Mouse (Mus musculus) MEL (cell line): Measurements from ENCODE around the gene Sf3b4. TPM values are rescaled to one million over a fixed set of nuclear protein-coding genes. Genes with fewer than 3 reads are reported as not detected.

Experiments
- DNase-seq: peaks from one replicate; pipeline ENCODE4 v3.0.0; 2011; ENCODE audit warnings: low read depth, low spot score
- H3K27ac ChIP-seq: 2 replicates; pipeline ENCODE4 v1.5.1; 2012; ENCODE audit warnings: low read depth, mild to moderate bottlenecking, control low read depth, low read length, moderate library complexity; ENCODE audit not compliant: control insufficient read depth
- H3K27me3 ChIP-seq, 2 experiments: fragments of 150-350 bp in 1 of 2; sonication (generic) in 1 of 2; 2 replicates each; pipeline ENCODE4 v1.6.1; 2012; ENCODE audit warnings: low read length in 2 of 2, mild to moderate bottlenecking in 2 of 2, improper control_type of control experiment in 1 of 2, moderate library complexity in 1 of 2; ENCODE audit not compliant: insufficient read depth in 2 of 2, control insufficient read depth in 1 of 2
- H3K36me3 ChIP-seq, 2 experiments: 2 replicates each; pipeline ENCODE4 v1.6.1; 2012 to 2014; ENCODE audit warnings: low read length in 2 of 2, improper control_type of control experiment in 1 of 2, inconsistent platforms in 1 of 2, mild to moderate bottlenecking in 1 of 2; ENCODE audit not compliant: insufficient read depth in 2 of 2, control insufficient read depth in 1 of 2
- H3K4me1 ChIP-seq, 2 experiments: fragments of 150-350 bp in 1 of 2; sonication (generic) in 1 of 2; 2 replicates each; pipeline ENCODE4 v1.6.1; 2012; ENCODE audit warnings: low read length in 2 of 2, improper control_type of control experiment in 1 of 2, mild to moderate bottlenecking in 1 of 2; ENCODE audit not compliant: insufficient read depth in 2 of 2, control insufficient read depth in 1 of 2
- H3K4me3 ChIP-seq, 2 experiments: fragments of 150-350 bp in 1 of 2; sonication (generic) in 1 of 2; 2 replicates each; pipeline ENCODE4 v1.5.1; 2012; ENCODE audit warnings: low read depth in 2 of 2, low read length in 2 of 2, mild to moderate bottlenecking in 2 of 2, moderate library complexity in 2 of 2, control low read depth in 1 of 2, improper control_type of control experiment in 1 of 2; ENCODE audit not compliant: control insufficient read depth in 1 of 2, insufficient read depth in 1 of 2
- H3K79me2 ChIP-seq: 2 replicates; pipeline ENCODE4 v1.6.1; 2012; ENCODE audit warnings: mild to moderate bottlenecking, low read length, moderate library complexity; ENCODE audit not compliant: control insufficient read depth, poor library complexity, insufficient read depth
- H3K9ac ChIP-seq: 2 replicates; pipeline ENCODE4 v1.6.1; 2012; ENCODE audit warnings: low read depth, mild to moderate bottlenecking, control low read depth, low read length, moderate library complexity; ENCODE audit not compliant: control insufficient read depth, poor library complexity, severe bottlenecking
- H3K9me3 ChIP-seq: fragments of 150-350 bp; sonication (generic); replicated peaks from 2 replicates; pipeline ENCODE4 v1.6.1; 2012; ENCODE audit warnings: mild to moderate bottlenecking, low read length, improper control_type of control experiment, moderate library complexity; ENCODE audit not compliant: insufficient read depth
- BHLHE40 ChIP-seq: IDR thresholded peaks from 2 replicates; pipeline ENCODE4 v1.6.1; 2012; ENCODE audit warnings: low read depth, mild to moderate bottlenecking, inconsistent platforms, low read length, improper control_type of control experiment, borderline replicate concordance
- CHD1 ChIP-seq: IDR thresholded peaks from 2 replicates; pipeline ENCODE4 v1.6.1; 2012; ENCODE audit warnings: low read depth, mild to moderate bottlenecking, inconsistent platforms, low read length, improper control_type of control experiment
- CHD2 ChIP-seq: IDR thresholded peaks from 2 replicates; pipeline ENCODE4 v1.6.1; 2011; ENCODE audit warnings: low read length, improper control_type of control experiment
- E2F4 ChIP-seq: IDR thresholded peaks from 2 replicates; pipeline ENCODE4 v1.6.1; 2011; ENCODE audit warnings: low read depth, low read length, improper control_type of control experiment, borderline replicate concordance
- ELF1 ChIP-seq: IDR thresholded peaks from 2 replicates; pipeline ENCODE4 v1.6.1; 2014; ENCODE audit warnings: low read depth, mild to moderate bottlenecking, inconsistent platforms, low read length, improper control_type of control experiment, moderate library complexity
- EP300 ChIP-seq, 2 experiments: IDR thresholded peaks; 2 replicates each; pipeline ENCODE4 v1.6.1; 2011; ENCODE audit warnings: improper control_type of control experiment in 2 of 2, low read length in 2 of 2, low read depth in 1 of 2, mild to moderate bottlenecking in 1 of 2
- ETS1 ChIP-seq: IDR thresholded peaks from 2 replicates; pipeline ENCODE4 v1.6.1; 2012; ENCODE audit warnings: low read depth, mild to moderate bottlenecking, inconsistent platforms, low read length, improper control_type of control experiment, moderate library complexity
- GABPA ChIP-seq: IDR thresholded peaks from 2 replicates; pipeline ENCODE4 v1.6.1; 2012; ENCODE audit warnings: low read depth, mild to moderate bottlenecking, inconsistent platforms, low read length, improper control_type of control experiment, moderate library complexity
- GATA1 ChIP-seq: IDR thresholded peaks from 2 replicates; pipeline ENCODE4 v1.6.1; 2011; ENCODE audit warnings: low read depth, low read length, improper control_type of control experiment
- HCFC1 ChIP-seq: IDR thresholded peaks from 2 replicates; pipeline ENCODE4 v1.6.1; 2012; ENCODE audit warnings: low read depth, mild to moderate bottlenecking, inconsistent platforms, low read length, improper control_type of control experiment, moderate library complexity
- JUND ChIP-seq: IDR thresholded peaks from 2 replicates; pipeline ENCODE4 v1.6.1; 2011; ENCODE audit warnings: low read depth, mild to moderate bottlenecking, improper control_type of control experiment, low read length
- KAT2A ChIP-seq: conservative IDR thresholded peaks from 2 replicates; pipeline ENCODE4 v1.6.1; 2012; ENCODE audit warnings: low read depth, low read length, improper control_type of control experiment, inconsistent platforms
- MAFK ChIP-seq: IDR thresholded peaks from 2 replicates; pipeline ENCODE4 v1.6.1; 2011; ENCODE audit warnings: low read depth, mild to moderate bottlenecking, low read length, improper control_type of control experiment, borderline replicate concordance
- MAX ChIP-seq: IDR thresholded peaks from 2 replicates; pipeline ENCODE4 v1.6.1; 2011; ENCODE audit warnings: low read length, improper control_type of control experiment
- MEF2A ChIP-seq: IDR thresholded peaks from 2 replicates; pipeline ENCODE4 v1.6.1; 2014; ENCODE audit warnings: low read depth, mild to moderate bottlenecking, inconsistent platforms, low read length, improper control_type of control experiment; ENCODE audit not compliant: poor library complexity, insufficient replicate concordance, severe bottlenecking; ENCODE audit errors: extremely low read depth
- MXI1 ChIP-seq: IDR thresholded peaks from 2 replicates; pipeline ENCODE4 v1.6.1; 2011; ENCODE audit warnings: mild to moderate bottlenecking, low read depth, low read length, improper control_type of control experiment
- MYC ChIP-seq: IDR thresholded peaks from 2 replicates; pipeline ENCODE4 v1.6.1; 2011; ENCODE audit warnings: low read depth, mild to moderate bottlenecking, low read length, improper control_type of control experiment, moderate library complexity
- NELFE ChIP-seq: IDR thresholded peaks from 2 replicates; pipeline ENCODE4 v1.6.1; 2011; ENCODE audit warnings: low read depth, low read length, improper control_type of control experiment
- NRF1 ChIP-seq: IDR thresholded peaks from 2 replicates; pipeline ENCODE4 v1.6.1; 2014; ENCODE audit warnings: low read depth, mild to moderate bottlenecking, inconsistent platforms, low read length, improper control_type of control experiment, moderate library complexity; ENCODE audit not compliant: poor library complexity, insufficient read depth, severe bottlenecking
- POLR2A ChIP-seq, 2 experiments: IDR thresholded peaks; 2 replicates each; pipeline ENCODE4 v1.6.1; 2011 to 2012; ENCODE audit warnings: low read length in 2 of 2, mild to moderate bottlenecking in 2 of 2, control low read depth in 1 of 2, improper control_type of control experiment in 1 of 2, low read depth in 1 of 2, moderate library complexity in 1 of 2; ENCODE audit not compliant: control insufficient read depth in 1 of 2, insufficient read depth in 1 of 2, poor library complexity in 1 of 2
- POLR2AphosphoS2 ChIP-seq: IDR thresholded peaks from 2 replicates; pipeline ENCODE4 v1.6.1; 2011; ENCODE audit warnings: low read length, improper control_type of control experiment
- POLR2AphosphoS5 ChIP-seq: IDR thresholded peaks from 2 replicates; pipeline ENCODE4 v1.6.1; 2012; ENCODE audit warnings: low read depth, borderline replicate concordance, mild to moderate bottlenecking, inconsistent platforms, low read length, moderate library complexity, mixed read lengths
- RAD21 ChIP-seq: IDR thresholded peaks from 2 replicates; pipeline ENCODE4 v1.6.1; 2011; ENCODE audit warnings: mild to moderate bottlenecking, low read depth, low read length, improper control_type of control experiment
- SMC3 ChIP-seq: IDR thresholded peaks from 2 replicates; pipeline ENCODE4 v1.6.1; 2011; ENCODE audit warnings: low read depth, low read length, improper control_type of control experiment
- TAL1 ChIP-seq: IDR thresholded peaks from 2 replicates; pipeline ENCODE4 v1.6.1; 2012; ENCODE audit warnings: mild to moderate bottlenecking, inconsistent platforms, low read length, moderate library complexity, mixed read lengths
- TBP ChIP-seq: IDR thresholded peaks from 2 replicates; pipeline ENCODE4 v1.8.0; 2011; ENCODE audit warnings: low read depth, low read length, improper control_type of control experiment
- TCF12 ChIP-seq: IDR thresholded peaks from 2 replicates; pipeline ENCODE4 v1.6.1; 2014; ENCODE audit warnings: low read depth, mild to moderate bottlenecking, inconsistent platforms, low read length, improper control_type of control experiment, moderate library complexity
- UBTF ChIP-seq: IDR thresholded peaks from 2 replicates; pipeline ENCODE4 v1.6.1; 2012; ENCODE audit warnings: low read depth, mild to moderate bottlenecking, inconsistent platforms, low read length, improper control_type of control experiment, moderate library complexity, borderline replicate concordance; ENCODE audit not compliant: insufficient read depth
- USF1 ChIP-seq: IDR thresholded peaks from 2 replicates; pipeline ENCODE4 v1.6.1; 2014; ENCODE audit warnings: low read depth, mild to moderate bottlenecking, inconsistent platforms, low read length, improper control_type of control experiment, moderate library complexity
- USF2 ChIP-seq, 2 experiments: IDR thresholded peaks; 2 replicates each; pipeline ENCODE4 v1.6.1; 2011 to 2012; ENCODE audit warnings: improper control_type of control experiment in 2 of 2, low read length in 2 of 2, borderline replicate concordance in 1 of 2, inconsistent platforms in 1 of 2, low read depth in 1 of 2, mild to moderate bottlenecking in 1 of 2; ENCODE audit not compliant: insufficient read depth in 1 of 2
- ZC3H11A ChIP-seq: IDR thresholded peaks from 2 replicates; pipeline ENCODE4 v1.6.1; 2012; ENCODE audit warnings: low read depth, mild to moderate bottlenecking, inconsistent platforms, low read length, improper control_type of control experiment
- ZKSCAN1 ChIP-seq: IDR thresholded peaks from 2 replicates; pipeline ENCODE4 v1.6.1; 2012; ENCODE audit warnings: low read depth, mild to moderate bottlenecking, inconsistent platforms, low read length, improper control_type of control experiment, moderate library complexity
- ZNF384 ChIP-seq: IDR thresholded peaks from 2 replicates; pipeline ENCODE4 v1.6.1; 2012; ENCODE audit warnings: low read depth, mild to moderate bottlenecking, inconsistent platforms, low read length, improper control_type of control experiment
- polyA plus RNA-seq, 2 experiments: library from polyadenylated mRNA; stranded (reverse) in 1 of 2; unstranded in 1 of 2; fragments of >175 nt in 1 of 2; fragments of >200 nt in 1 of 2; gene quantifications; 2 replicates each; pipeline versions ENCODE4 v1.2.1 to v1.2.4; 2012; ENCODE audit warnings: low replicate concordance in 2 of 2, low read depth in 1 of 2; ENCODE audit not compliant: insufficient read length in 2 of 2, insufficient read depth in 1 of 2, missing spikeins in 1 of 2
- total RNA-seq: library from RNA; depleted of rRNA; stranded (reverse); fragments of 300-350 nt; gene quantifications from 2 replicates; pipeline ENCODE4 v1.2.3, GENCODE M21; 2012

The Sf3b4 gene
- total and polyA plus RNA-seq, 3 experiments: 102 to 423 (median 157) TPM

DNA sequence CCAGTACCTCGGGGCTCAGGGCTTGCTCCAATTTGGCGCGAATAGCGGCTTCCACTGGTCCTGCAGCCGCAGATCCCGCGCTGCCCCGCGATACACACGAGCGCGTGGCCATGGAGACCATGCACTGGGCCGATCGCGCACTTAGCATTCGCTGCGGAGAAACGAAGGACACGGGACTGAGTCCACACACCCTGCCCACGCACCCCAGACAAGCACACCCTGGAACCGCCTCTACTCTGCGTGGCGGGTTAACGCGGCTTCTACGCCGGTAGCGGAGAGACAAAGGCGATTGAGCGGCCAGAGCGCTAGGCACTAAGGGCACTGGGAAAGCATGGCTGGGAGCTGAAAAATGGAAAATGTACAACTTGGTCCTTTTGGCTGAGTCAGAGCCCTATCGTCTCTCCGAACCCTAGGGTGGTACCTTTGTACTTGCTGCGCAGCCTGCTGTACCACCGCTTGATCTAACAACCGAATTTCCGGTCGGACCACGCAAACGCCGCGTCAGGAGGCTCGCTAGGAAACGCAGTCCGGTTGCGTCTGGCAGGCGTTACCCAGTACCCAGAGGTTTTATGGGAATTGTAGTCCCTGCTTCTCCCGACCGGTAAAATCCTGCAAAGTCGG is 25.1 kb downstream of the Sf3b4 start (continued):
- TF ChIP-seq POLR2AphosphoS5 (peak; percentile 96; the same call in 1 of the 2 replicates), ETS1 (peak; percentile 74; the same call in 1 of the 2 replicates), ELF1 (peak; percentile 92)

- H3K9me3 ChIP-seq: no peaks in the 10 kb centered on the region
- peak; percentile 94 for DNase-seq
- peaks cover 0 to 16% of the 10 kb centered on the region in 2 experiments; a peak in 2 of 4 replicates for H3K36me3 ChIP-seq
- H3K9ac ChIP-seq: peak overlapping the region; percentile 79
- peak overlapping the region; percentile 60 to 61 for H3K4me3 ChIP-seq
- H3K79me2 ChIP-seq: peaks cover 9% of the 10 kb centered on the region; the same call in 1 of the 2 replicates
- peak overlapping the region; percentile 87 for H3K27ac ChIP-seq
- H3K27me3 ChIP-seq: no peaks in the 10 kb centered on the region
- peaks cover 12 to 22% of the 10 kb centered on the region in 2 experiments for H3K4me1 ChIP-seq
- TF ChIP-seq CHD2 (no peak), NRF1 (no peak), ZNF384 (no peak), POLR2A (IDR thresholded peaks at IDR 0.05; ENCODE audit: control insufficient read depth in 1 of 2, insufficient read depth in 1 of 2, low read depth in 1 of 2, low read length in 2 of 2, poor library complexity in 1 of 2) (peak in 1 of 2 experiments; percentile 76; a peak in 2 of 4 replicates), MXI1 (peak; percentile 89), TAL1 (no peak), MEF2A (no peak), CHD1 (0 out of 2 replicates have a peak, but pooled peaks have one; percentile 17), NELFE (peak; percentile 90), ETS1 (peak; percentile 26; the same call in 1 of the 2 replicates), GABPA (no peak), MYC (peak; percentile 68; the same call in 1 of the 2 replicates), TCF12 (peak; percentile 50; the same call in 1 of the 2 replicates), SMC3 (no peak), UBTF (no peak), MAFK (no peak), RAD21 (no peak), POLR2AphosphoS2 (peak; percentile 93), ZKSCAN1 (no peak), JUND (no peak), TBP (peak; percentile 82), ZC3H11A (no peak), POLR2AphosphoS5 (peak; percentile 72; the same call in 1 of the 2 replicates), BHLHE40 (peak; percentile 74), GATA1 (no peak), KAT2A (no peak), EP300 (IDR thresholded peaks at IDR 0.05; ENCODE audit: low read depth in 1 of 2, low read length in 2 of 2) (no peak; a peak in 1 of 4 replicates), USF1 (peak; percentile 82), HCFC1 (no peak), USF2 (IDR thresholded peaks at IDR 0.05; ENCODE audit: borderline replicate concordance in 1 of 2, insufficient read depth in 1 of 2, low read depth in 1 of 2, low read length in 2 of 2) (no peak), MAX (peak; percentile 74), E2F4 (no peak), ELF1 (0 out of 2 replicates have a peak, but pooled peaks have one; percentile 4)
Measured at GRCm38 (mm10) chr3:96198181-96198580, 26.0 kb downstream of the Sf3b4 start.
